In the genomic region with DNA sequence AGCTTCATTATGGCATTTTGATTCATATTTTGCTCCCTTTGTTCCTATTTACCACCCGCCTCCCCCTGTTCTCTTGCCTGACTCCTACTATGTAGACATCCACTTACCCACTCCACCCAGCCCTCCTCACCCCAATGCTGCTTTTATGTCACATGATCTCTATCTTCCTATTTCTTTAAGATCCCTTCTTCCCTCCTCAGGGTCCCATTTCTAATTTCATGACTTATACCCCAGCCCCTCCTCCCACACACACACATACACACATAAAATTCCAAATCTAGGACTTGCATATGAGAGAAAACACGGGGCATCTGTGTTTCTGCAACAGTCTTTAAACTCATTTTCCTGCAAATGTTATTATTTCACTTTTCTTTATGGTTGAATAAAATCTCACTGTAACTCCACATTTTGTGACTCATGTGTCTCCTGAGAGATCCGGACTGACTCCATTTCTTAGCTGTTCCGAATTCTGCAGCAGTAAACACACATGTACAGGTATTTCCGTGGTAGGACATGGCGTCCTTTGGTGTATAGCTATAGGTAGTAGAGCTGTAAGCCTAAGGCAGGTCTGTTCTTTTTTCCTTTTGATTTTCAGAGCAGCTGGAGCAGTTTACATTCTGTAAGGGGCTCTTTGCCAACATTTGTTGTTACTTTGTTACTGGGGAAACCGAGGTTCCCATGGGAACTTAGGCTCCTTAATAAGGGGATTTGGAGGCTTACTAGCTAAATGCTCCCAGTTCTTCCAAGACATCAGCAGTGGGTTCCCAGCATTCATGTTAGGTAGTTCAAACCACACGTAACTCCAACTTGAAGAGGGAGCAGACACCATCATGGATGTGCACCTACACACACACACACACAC, we compare ENCODE assay signal across 9 mouse cellular contexts. TPM values are rescaled to one million over a fixed set of nuclear protein-coding genes. Genes with fewer than 3 reads are reported as not detected.
DNase-seq lines count a peak whose midpoint lies in the region; ATAC-seq and TF ChIP-seq lines count a peak whose summit lies in the region.
"Had no signal": no experiment of that assay in that cellular context is flagged by ENCODE, and none has a peak within 500 bp of the region (broad histone marks: within the 10 kb centered on the region; RNA-seq: fewer than 3 reads in every experiment).

No protein-coding gene starts in this region.

- no peaks in the 10 kb centered on the region for H3K36me3 ChIP-seq in kidney, postnatal 0 days (ENCODE audit: insufficient read depth, low read length)
- H3K36me3 ChIP-seq in hindbrain, postnatal 0 days (ENCODE audit: insufficient read depth, low read length) = no peaks in the 10 kb centered on the region
- no peaks in the 10 kb centered on the region; the same call in 1 of the 2 replicates for H3K36me3 ChIP-seq in midbrain, embryonic 13.5 days

- intact Hi-C loops in gastrocnemius, postnatal 36 days (cut with DNase I) = loop anchor here (5.0 kb wide), 1 partner anchor 51 kb away; a partner anchor contains a TSS

- H3K27me3 ChIP-seq in kidney, postnatal 0 days (ENCODE audit: insufficient read depth, low read length) = no peaks in the 10 kb centered on the region
- H3K27me3 ChIP-seq in hindbrain, postnatal 0 days (ENCODE audit: insufficient read depth, low read length) = no peaks in the 10 kb centered on the region
- H3K27me3 ChIP-seq in midbrain, embryonic 13.5 days = no peaks in the 10 kb centered on the region

- TF ChIP-seq CTCF in kidney, postnatal 0 days (IDR thresholded peaks at IDR 0.05; ENCODE audit: low read depth) = no peak
- no peak for TF ChIP-seq CTCF in cortical plate, adult 2 months (IDR thresholded peaks at IDR 0.05; ENCODE audit: extremely low read depth, insufficient read depth, low read length)
- TF ChIP-seq CTCF in hindbrain, postnatal 0 days (IDR thresholded peaks at IDR 0.05; ENCODE audit: low read depth) = no peak

- peak overlapping the region; percentile 87 for H3K9ac ChIP-seq in kidney, postnatal 0 days (ENCODE audit: low read depth, low read length)
- H3K9ac ChIP-seq in hindbrain, postnatal 0 days (replicated peaks; ENCODE audit: low read length) = peak overlapping the region; percentile 80
- H3K9ac ChIP-seq in midbrain, embryonic 13.5 days (replicated peaks) = peak overlapping the region; percentile 91

- peak; percentile 32 for DNase-seq in kidney, postnatal 0 days (ENCODE audit: low spot score)
- DNase-seq in kidney, postnatal 36 days = no peak
- peak; percentile 76 for DNase-seq in hindbrain, postnatal 0 days (ENCODE audit: low spot score)
- DNase-seq in frontal cortex, postnatal 10 days (ENCODE audit: low spot score in 2 of 2) = no peak
- DNase-seq in gastrocnemius, postnatal 36 days = no peak
- DNase-seq in embryo, embryonic 9.5 days (ENCODE audit: extremely low spot score) = no peak

- H3K4me1 ChIP-seq in kidney, postnatal 0 days (replicated peaks; ENCODE audit: insufficient read depth, low read length) = peaks cover 13% of the 10 kb centered on the region; the same call in 1 of the 2 replicates
- H3K4me1 ChIP-seq in cortical plate, adult 2 months (ENCODE audit: control insufficient read depth, insufficient read depth, low read length) = peaks cover 4% of the 10 kb centered on the region
- H3K4me1 ChIP-seq in hindbrain, postnatal 0 days (ENCODE audit: insufficient read depth, low read length) = peaks cover 10% of the 10 kb centered on the region; the same call in 1 of the 2 replicates
- H3K4me1 ChIP-seq in midbrain, embryonic 13.5 days (replicated peaks) = peaks cover 22% of the 10 kb centered on the region

- ATAC-seq in kidney, postnatal 0 days (replicated peaks; ENCODE audit: low FRiP score, low read depth) = no peak
- ATAC-seq in hindbrain, postnatal 0 days = peak; percentile 24; the same call in 1 of the 2 replicates
- peak; percentile 44; the same call in 1 of the 2 replicates for ATAC-seq in midbrain, embryonic 13.5 days

- TF ChIP-seq POLR2A in cortical plate, adult 2 months (IDR thresholded peaks at IDR 0.05; ENCODE audit: extremely low read depth, insufficient read depth, low read length) = no peak

- H3K4me2 ChIP-seq in kidney, postnatal 0 days (ENCODE audit: low read length) = peak overlapping the region; percentile 93
- H3K4me2 ChIP-seq in hindbrain, postnatal 0 days (ENCODE audit: low read depth, low read length) = peak overlapping the region; percentile 95
- peak overlapping the region; percentile 93 for H3K4me2 ChIP-seq in midbrain, embryonic 13.5 days (replicated peaks)

- H3K9me3 ChIP-seq in kidney, postnatal 0 days (replicated peaks; ENCODE audit: low read length) = no peaks in the 10 kb centered on the region
- no peaks in the 10 kb centered on the region for H3K9me3 ChIP-seq in hindbrain, postnatal 0 days (ENCODE audit: low read length)
- H3K9me3 ChIP-seq in midbrain, embryonic 13.5 days = no peaks in the 10 kb centered on the region

- peak overlapping the region; percentile 92 for H3K27ac ChIP-seq in kidney, postnatal 0 days
- no peak overlapping the region for H3K27ac ChIP-seq in cortical plate, adult 2 months (ENCODE audit: insufficient read depth, low read length)
- peak overlapping the region; percentile 77; the same call in 1 of the 2 replicates for H3K27ac ChIP-seq in hindbrain, postnatal 0 days
- H3K27ac ChIP-seq in midbrain, embryonic 13.5 days = no peak overlapping the region

- 78% methylated on average over 8 of the region's 8 CpGs for WGBS in kidney, postnatal 0 days
- 52% methylated on average over 8 of the region's 8 CpGs for WGBS in hindbrain, postnatal 0 days
- WGBS in midbrain, embryonic 13.5 days = 66% methylated on average over 8 of the region's 8 CpGs

- H3K4me3 ChIP-seq in kidney, postnatal 0 days (replicated peaks; ENCODE audit: low read depth, low read length) = peak overlapping the region; percentile 80
- H3K4me3 ChIP-seq in cortical plate, adult 2 months (ENCODE audit: insufficient read depth, low read length) = peak overlapping the region; percentile 41; the same call in 1 of the 2 replicates
- H3K4me3 ChIP-seq in hindbrain, postnatal 0 days (ENCODE audit: low read length) = peak overlapping the region; percentile 72
- peak overlapping the region; percentile 91 for H3K4me3 ChIP-seq in midbrain, embryonic 13.5 days (replicated peaks)

RNA-seq across cellular contexts. Expression of a gene that starts 0.7 kb away (rescaled TPM):
- 22.1 and 23.4 TPM in 2 replicates for polyA plus RNA-seq in kidney, postnatal 0 days (2015; fragmentation: Nextera tagmentation; extraction: Ambion mirVana)
- 30.9 and 31.8 TPM in 2 replicates for polyA plus RNA-seq in cortical plate, adult 2 months (2012; rRNA removed)
- total RNA-seq in hindbrain, postnatal 0 days (2014; rRNA removed) = 34.9 and 35.1 TPM in 2 replicates
- 15.9 and 16.8 TPM in 2 replicates for polyA plus RNA-seq in hindbrain, postnatal 0 days (2015; fragmentation: Nextera tagmentation; extraction: Ambion mirVana)
- 17.5 and 17.7 TPM in 2 replicates for polyA plus RNA-seq in midbrain, embryonic 13.5 days (2015; fragmentation: Nextera tagmentation; extraction: Ambion mirVana)
- total RNA-seq in gastrocnemius, postnatal 36 days (2021) = 1 to 10 TPM; 2.5 to 2.6 TPM

RNA-seq across cellular contexts. Expression of a gene that starts 33.3 kb away (rescaled TPM):
- polyA plus RNA-seq in kidney, postnatal 0 days (2015; fragmentation: Nextera tagmentation; extraction: Ambion mirVana) = 6.6 and 8.5 TPM in 2 replicates
- polyA plus RNA-seq in cortical plate, adult 2 months (2012; rRNA removed) = not detected in 2 replicates
- not detected in 2 replicates for total RNA-seq in hindbrain, postnatal 0 days (2014; rRNA removed)
- polyA plus RNA-seq in hindbrain, postnatal 0 days (2015; fragmentation: Nextera tagmentation; extraction: Ambion mirVana) = 0.38 and 0.42 TPM in 2 replicates
- polyA plus RNA-seq in midbrain, embryonic 13.5 days (2015; fragmentation: Nextera tagmentation; extraction: Ambion mirVana) = not detected in 2 replicates
- total RNA-seq in gastrocnemius, postnatal 36 days (2021) = not detected
- total RNA-seq: layer of hippocampus, postnatal 36 days had no signal

RNA-seq across cellular contexts. Expression of a gene that starts 52.1 kb away (rescaled TPM):
- 78.8 and 90.7 TPM in 2 replicates for polyA plus RNA-seq in kidney, postnatal 0 days (2015; fragmentation: Nextera tagmentation; extraction: Ambion mirVana)
- 16.4 and 17.6 TPM in 2 replicates for polyA plus RNA-seq in cortical plate, adult 2 months (2012; rRNA removed)
- total RNA-seq in hindbrain, postnatal 0 days (2014; rRNA removed) = 19.8 and 20.6 TPM in 2 replicates
- 22.7 and 23.3 TPM in 2 replicates for polyA plus RNA-seq in hindbrain, postnatal 0 days (2015; fragmentation: Nextera tagmentation; extraction: Ambion mirVana)
- 21.7 and 23.0 TPM in 2 replicates for polyA plus RNA-seq in midbrain, embryonic 13.5 days (2015; fragmentation: Nextera tagmentation; extraction: Ambion mirVana)
- 1 to 10 TPM; 5.3 to 6.1 TPM for total RNA-seq in gastrocnemius, postnatal 36 days (2021)

Comparison
In these comparisons a context has a peak if more than half of its experiments do, and no peak if none do; other contexts are left out.
1. DNase-seq: peak in kidney, postnatal 0 days (single experiment) and hindbrain, postnatal 0 days (single experiment); none in kidney, postnatal 36 days (0 of 2), frontal cortex, postnatal 10 days (0 of 2), gastrocnemius, postnatal 36 days (0 of 2) and embryo, embryonic 9.5 days (single experiment).
2. H3K27ac ChIP-seq: peak in kidney, postnatal 0 days (single experiment) and hindbrain, postnatal 0 days (single experiment); none in cortical plate, adult 2 months (single experiment) and midbrain, embryonic 13.5 days (single experiment).
3. H3K4me3 ChIP-seq: peak in every context shown above with its lines; median percentile 91 in midbrain, embryonic 13.5 days; 80 in kidney, postnatal 0 days; 72 in hindbrain, postnatal 0 days; 41 in cortical plate, adult 2 months.
4. Peak in every context shown above with its lines, with median percentiles within 50 percentile points of each other: H3K4me2 ChIP-seq and H3K9ac ChIP-seq.